Mouse (Mus musculus) erythroblast, embryonic 14.5 days (primary cell): ENCODE measurements around the gene Fbxl7. TPM values are rescaled to one million over a fixed set of nuclear protein-coding genes. Genes with fewer than 3 reads are reported as not detected.
"Not testable (repeated sequence)": the region's sequence is repeated elsewhere in the genome, so short reads cannot be mapped to it uniquely, and the experiment has no call there.

Experiments
- H3K27me3 ChIP-seq: 2 replicates; pipeline ENCODE4 v1.6.1; 2012; ENCODE audit warnings: inconsistent platforms; ENCODE audit not compliant: control insufficient read depth
- H3K36me3 ChIP-seq: 2 replicates; pipeline ENCODE4 v1.6.1; 2012; ENCODE audit warnings: mild to moderate bottlenecking, inconsistent platforms; ENCODE audit not compliant: control insufficient read depth
- H3K4me1 ChIP-seq: 2 replicates; pipeline ENCODE4 v1.6.1; 2012; ENCODE audit warnings: inconsistent platforms; ENCODE audit not compliant: control insufficient read depth
- H3K4me3 ChIP-seq: replicated peaks from 2 replicates; pipeline ENCODE3; 2012; ENCODE audit warnings: moderate library complexity, mild to moderate bottlenecking, inconsistent platforms
- H3K9me3 ChIP-seq: 2 replicates; pipeline ENCODE4 v1.6.1; 2012; ENCODE audit warnings: low read length, inconsistent platforms, mixed read lengths; ENCODE audit not compliant: control insufficient read depth
- GATA1 ChIP-seq: IDR thresholded peaks from 2 replicates; pipeline ENCODE4 v1.6.1; 2012; ENCODE audit warnings: low read length, inconsistent platforms, mixed read lengths
- TAL1 ChIP-seq: IDR thresholded peaks from 3 replicates; pipeline ENCODE4 v1.6.1; 2012; ENCODE audit warnings: low read length, inconsistent platforms, mixed read lengths
- polyA plus RNA-seq: library from polyadenylated mRNA; stranded (reverse); fragments of >175 nt; gene quantifications from 2 replicates; pipeline ENCODE4 v1.2.3, GENCODE M21; 2012

Fbxl7 gene
- polyA plus RNA-seq, 1 experiment = not detected

GRCm38 (mm10) chr15:26795518-26795917, 99.9 kb downstream of the Fbxl7 start:
- TF ChIP-seq TAL1 (no peak), GATA1 (no peak)
- Histone ChIP-seq H3K9me3 (no peaks in the 10 kb centered on the region), H3K4me1 (no peaks in the 10 kb centered on the region), H3K4me3 (no peak overlapping the region), H3K36me3 (no peaks in the 10 kb centered on the region), H3K27me3 (no peaks in the 10 kb centered on the region)

- no peak for TF ChIP-seq TAL1
- no peak for TF ChIP-seq GATA1
- H3K36me3 ChIP-seq = no peaks in the 10 kb centered on the region
- H3K4me1 ChIP-seq = no peaks in the 10 kb centered on the region
- no peak overlapping the region for H3K4me3 ChIP-seq
- H3K27me3 ChIP-seq = no peaks in the 10 kb centered on the region
- H3K9me3 ChIP-seq = peaks cover 3% of the 10 kb centered on the region; the same call in 1 of the 2 replicates
Observed at GRCm38 (mm10) chr15:26787148-26787547, 108.2 kb downstream of the Fbxl7 start.

- Histone ChIP-seq H3K4me3 (no peak overlapping the region), H3K9me3 (no peaks in the 10 kb centered on the region; the same call in 1 of the 2 replicates), H3K36me3 (no peaks in the 10 kb centered on the region), H3K27me3 (no peaks in the 10 kb centered on the region), H3K4me1 (no peaks in the 10 kb centered on the region)
- TF ChIP-seq GATA1 (no peak), TAL1 (no peak)
Observed at GRCm38 (mm10) chr15:26780557-26780956, 114.8 kb downstream of the Fbxl7 start.

GRCm38 (mm10) chr15:26779129-26779528, 116.3 kb downstream of the Fbxl7 start:
- H3K27me3 ChIP-seq = no peaks in the 10 kb centered on the region
- no peaks in the 10 kb centered on the region for H3K4me1 ChIP-seq
- no peak overlapping the region for H3K4me3 ChIP-seq
- H3K9me3 ChIP-seq = no peaks in the 10 kb centered on the region
- no peaks in the 10 kb centered on the region for H3K36me3 ChIP-seq
- no peak for TF ChIP-seq TAL1
- no peak for TF ChIP-seq GATA1

- H3K4me1 ChIP-seq = no peaks in the 10 kb centered on the region
- H3K36me3 ChIP-seq = no peaks in the 10 kb centered on the region
- no peak for TF ChIP-seq TAL1
- TF ChIP-seq GATA1 = no peak
- H3K9me3 ChIP-seq = no peaks in the 10 kb centered on the region
- H3K27me3 ChIP-seq = no peaks in the 10 kb centered on the region
- H3K4me3 ChIP-seq = no peak overlapping the region
Observed at GRCm38 (mm10) chr15:26775720-26776119, 119.7 kb downstream of the Fbxl7 start.

GRCm38 (mm10) chr15:26774895-26775294, 120.5 kb downstream of the Fbxl7 start:
- Histone ChIP-seq H3K27me3 (no peaks in the 10 kb centered on the region), H3K4me3 (no peak overlapping the region), H3K9me3 (no peaks in the 10 kb centered on the region), H3K4me1 (no peaks in the 10 kb centered on the region), H3K36me3 (no peaks in the 10 kb centered on the region)
- no peak for TF ChIP-seq GATA1
- TF ChIP-seq TAL1 = no peak

- H3K4me3 ChIP-seq = no peak overlapping the region
- H3K9me3 ChIP-seq = no peaks in the 10 kb centered on the region; the same call in 1 of the 2 replicates
- H3K36me3 ChIP-seq = no peaks in the 10 kb centered on the region
- H3K27me3 ChIP-seq = no peaks in the 10 kb centered on the region
- TF ChIP-seq GATA1 = no peak
- TF ChIP-seq TAL1 = no peak
- H3K4me1 ChIP-seq = no peaks in the 10 kb centered on the region
Observed at GRCm38 (mm10) chr15:26761651-26762050, 133.7 kb downstream of the Fbxl7 start.

- TF ChIP-seq GATA1 (no peak), TAL1 (no peak)
- Histone ChIP-seq H3K36me3 (no peaks in the 10 kb centered on the region), H3K27me3 (no peaks in the 10 kb centered on the region), H3K4me1 (no peaks in the 10 kb centered on the region), H3K4me3 (no peak overlapping the region), H3K9me3 (no peaks in the 10 kb centered on the region)
Observed at GRCm38 (mm10) chr15:26748484-26748883, 146.9 kb downstream of the Fbxl7 start.

GRCm38 (mm10) chr15:26732366-26732765, 163.0 kb downstream of the Fbxl7 start:
- Histone ChIP-seq H3K4me1 (no peaks in the 10 kb centered on the region), H3K27me3 (no peaks in the 10 kb centered on the region), H3K4me3 (no peak overlapping the region), H3K36me3 (no peaks in the 10 kb centered on the region), H3K9me3 (no peaks in the 10 kb centered on the region)
- no peak for TF ChIP-seq GATA1
- no peak for TF ChIP-seq TAL1

GRCm38 (mm10) chr15:26730760-26731159, 164.6 kb downstream of the Fbxl7 start:
- H3K4me1 ChIP-seq = no peaks in the 10 kb centered on the region
- H3K4me3 ChIP-seq = no peak overlapping the region
- no peaks in the 10 kb centered on the region for H3K27me3 ChIP-seq
- no peaks in the 10 kb centered on the region for H3K9me3 ChIP-seq
- TF ChIP-seq TAL1 = no peak
- no peak for TF ChIP-seq GATA1
- H3K36me3 ChIP-seq = no peaks in the 10 kb centered on the region

GRCm38 (mm10) chr15:26729341-26729740, 166.0 kb downstream of the Fbxl7 start:
- not testable (repeated sequence) for H3K27me3 ChIP-seq, H3K4me3 ChIP-seq, H3K9me3 ChIP-seq, H3K4me1 ChIP-seq, H3K36me3 ChIP-seq
